Mouse (Mus musculus): ENCODE results near the gene Fgd5.
"Not testable (repeated sequence)": the region's sequence is repeated elsewhere in the genome, so short reads cannot be mapped to it uniquely, and the experiment has no call there.

The Fgd5 gene

GRCm38 (mm10) chr6:91978371-91979300, at the start of gene Fgd5:
Gene Fgd5, plus strand, starts transcription at chr6:91978878.
- peak; percentile 72 for DNase-seq

GRCm38 (mm10) chr6:91931231-91931630, 47.4 kb upstream of the Fgd5 start:
- no peak for DNase-seq

- DNase-seq, result peak; percentile 64
Measured at GRCm38 (mm10) chr6:91938491-91938890, 40.2 kb upstream of the Fgd5 start.

- DNase-seq, result no peak
Measured at GRCm38 (mm10) chr6:91948426-91948825, 30.3 kb upstream of the Fgd5 start.

- DNase-seq, result not testable (repeated sequence)
Measured at GRCm38 (mm10) chr6:91958015-91958414, 20.7 kb upstream of the Fgd5 start.

- peak; percentile 81 for DNase-seq
Measured at GRCm38 (mm10) chr6:91960028-91960811, 18.5 kb upstream of the Fgd5 start.

GRCm38 (mm10) chr6:91963429-91963828, 15.2 kb upstream of the Fgd5 start:
- peak; percentile 16 for DNase-seq

- no peak for DNase-seq
Measured at GRCm38 (mm10) chr6:91965060-91965459, 13.6 kb upstream of the Fgd5 start.

GRCm38 (mm10) chr6:91966006-91966405, 12.7 kb upstream of the Fgd5 start:
- DNase-seq, result no peak

GRCm38 (mm10) chr6:91972201-91972646, 6.5 kb upstream of the Fgd5 start:
- DNase-seq, result peak; percentile 89

- DNase-seq, result peak; percentile 49
Measured at GRCm38 (mm10) chr6:91973972-91974371, 4.7 kb upstream of the Fgd5 start.

- peak; percentile 10 for DNase-seq
Measured at GRCm38 (mm10) chr6:91979301-91979996, 771 bp downstream of the Fgd5 start.

GRCm38 (mm10) chr6:91980011-91980410, 1.3 kb downstream of the Fgd5 start:
- no peak for DNase-seq

GRCm38 (mm10) chr6:91990101-91990500, 11.4 kb downstream of the Fgd5 start:
- DNase-seq, result no peak

- no peak for DNase-seq
Measured at GRCm38 (mm10) chr6:91992823-91993222, 14.1 kb downstream of the Fgd5 start.

GRCm38 (mm10) chr6:91993795-91994505, 15.3 kb downstream of the Fgd5 start:
- DNase-seq, result no peak

GRCm38 (mm10) chr6:91996072-91996471, 17.4 kb downstream of the Fgd5 start:
- DNase-seq, result no peak

- DNase-seq, result no peak
Measured at GRCm38 (mm10) chr6:92002558-92003285, 24.0 kb downstream of the Fgd5 start.

GRCm38 (mm10) chr6:92003646-92004045, 25.0 kb downstream of the Fgd5 start:
- no peak for DNase-seq

- no peak for DNase-seq
Measured at GRCm38 (mm10) chr6:92004137-92004805, 25.6 kb downstream of the Fgd5 start.

GRCm38 (mm10) chr6:92004806-92005205, 26.1 kb downstream of the Fgd5 start:
- no peak for DNase-seq
